Mouse (Mus musculus) forebrain, embryonic 13.5 days (tissue): ENCODE measurements around the gene Dscam. TPM values are rescaled to one million over a fixed set of nuclear protein-coding genes. Genes with fewer than 3 reads are reported as not detected.

ENCODE experiments used
- ATAC-seq: fragments of 200-750 bp; cut with Nextera tagmentation; 2 replicates; pipeline ENCODE4 v1.8.0; 2017
- H3K27ac ChIP-seq: fragments of 300-500 bp; sonication (generic); 2 replicates; pipeline ENCODE4 v1.5.1; 2015; ENCODE audit warnings: inconsistent platforms, mild to moderate bottlenecking, moderate library complexity
- H3K27me3 ChIP-seq: fragments of 300-500 bp; sonication (generic); 2 replicates; pipeline ENCODE4 v1.6.1; 2015; ENCODE audit warnings: mild to moderate bottlenecking, inconsistent platforms
- H3K36me3 ChIP-seq: fragments of 300-500 bp; sonication (generic); 2 replicates; pipeline ENCODE4 v1.6.1; 2015; ENCODE audit warnings: mild to moderate bottlenecking, inconsistent platforms; ENCODE audit not compliant: poor library complexity, severe bottlenecking
- H3K4me1 ChIP-seq: fragments of 300-500 bp; sonication (generic); 2 replicates; pipeline ENCODE4 v1.6.1; 2015; ENCODE audit warnings: inconsistent platforms
- H3K4me2 ChIP-seq: fragments of 300-500 bp; sonication (generic); 2 replicates; pipeline ENCODE4 v1.6.1; 2015; ENCODE audit warnings: inconsistent platforms, mild to moderate bottlenecking, moderate library complexity
- H3K4me3 ChIP-seq: fragments of 300-500 bp; sonication (generic); 2 replicates; pipeline ENCODE4 v1.5.1; 2015; ENCODE audit warnings: mild to moderate bottlenecking, inconsistent platforms
- H3K9ac ChIP-seq: fragments of 300-500 bp; sonication (generic); 2 replicates; pipeline ENCODE4 v1.6.1; 2015; ENCODE audit warnings: mild to moderate bottlenecking, inconsistent platforms
- H3K9me3 ChIP-seq: fragments of 300-500 bp; sonication (generic); replicated peaks from 2 replicates; pipeline ENCODE4 v1.6.1; 2016; ENCODE audit warnings: inconsistent platforms
- WGBS: fragments of 180-500 bp; shearing (Covaris S2); methylation state at CpG from one replicate; pipeline ENCODE4 v1.1.7; 2015; 5-methylcytosine and 5-hydroxymethylcytosine counted together
- polyA plus RNA-seq: library from polyadenylated mRNA; unstranded; fragments of >200 nt; fragmentation: Nextera tagmentation; extraction: Ambion mirVana; gene quantifications from 2 replicates; pipeline ENCODE4 v1.2.1, GENCODE M21; 2015

Gene Dscam
- polyA plus RNA-seq, 1 experiment from 2014 or later: 3.5 TPM

DNA sequence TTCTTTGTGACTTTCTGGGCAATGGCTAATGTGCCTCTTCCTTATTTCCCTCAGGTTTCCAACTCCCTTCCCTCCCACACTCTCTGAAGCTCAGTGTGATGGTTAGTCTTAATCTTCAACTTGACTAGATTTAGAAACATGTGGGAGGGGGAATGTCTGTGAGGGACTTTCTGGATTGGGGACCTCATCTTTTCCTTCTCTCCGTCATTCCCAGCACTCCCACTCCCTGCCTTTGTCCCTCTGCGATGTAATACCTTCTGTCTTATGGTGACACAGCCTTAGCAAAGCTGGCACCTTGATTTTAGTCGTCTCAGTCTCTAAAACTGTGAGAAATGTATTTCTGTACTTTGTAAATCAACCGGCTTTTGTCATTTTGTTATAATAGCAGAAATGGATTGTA, 615.1 kb downstream of the Dscam start:
- 77% methylated on average over 4 of the region's 4 CpGs for WGBS
- no peak for ATAC-seq
- no peaks in the 10 kb centered on the region for H3K4me1 ChIP-seq
- H3K36me3 ChIP-seq: no peaks in the 10 kb centered on the region
- no peak overlapping the region for H3K27ac ChIP-seq
- no peak overlapping the region for H3K4me3 ChIP-seq
- H3K27me3 ChIP-seq: no peaks in the 10 kb centered on the region
- H3K9me3 ChIP-seq: no peaks in the 10 kb centered on the region
- no peak overlapping the region for H3K9ac ChIP-seq
- H3K4me2 ChIP-seq: no peak overlapping the region

- no peak overlapping the region for H3K9ac ChIP-seq
- no peaks in the 10 kb centered on the region for H3K36me3 ChIP-seq
- no peak overlapping the region for H3K4me2 ChIP-seq
- ATAC-seq: no peak
- H3K27ac ChIP-seq: no peak overlapping the region
- no peaks in the 10 kb centered on the region for H3K27me3 ChIP-seq
- 78% methylated on average over 2 of the region's 2 CpGs for WGBS
- no peaks in the 10 kb centered on the region for H3K4me1 ChIP-seq
- no peaks in the 10 kb centered on the region for H3K9me3 ChIP-seq
- no peak overlapping the region for H3K4me3 ChIP-seq
Measured at GRCm38 (mm10) chr16:96552680-96553079, 617.9 kb downstream of the Dscam start.

GRCm38 (mm10) chr16:96541056-96541455, 629.5 kb downstream of the Dscam start:
- 56% methylated on average over 2 of the region's 2 CpGs for WGBS
- no peak for ATAC-seq

More at GRCm38 (mm10) chr16:96541056-96541455, 629.5 kb downstream of the Dscam start:
- H3K9me3 ChIP-seq: no peaks in the 10 kb centered on the region
- no peak overlapping the region for H3K4me3 ChIP-seq
- no peak overlapping the region for H3K9ac ChIP-seq
- no peak overlapping the region for H3K4me2 ChIP-seq
- H3K27ac ChIP-seq: no peak overlapping the region
- no peaks in the 10 kb centered on the region for H3K36me3 ChIP-seq
- H3K4me1 ChIP-seq: peaks cover 3% of the 10 kb centered on the region; the same call in 1 of the 2 replicates
- H3K27me3 ChIP-seq: no peaks in the 10 kb centered on the region

Other genes starting within 250 kb of the Dscam start
- gene Bace2, start 186.0 kb upstream of the Dscam start, polyA plus RNA-seq: 0.98 and 1.0 TPM in 2 replicates